Mouse (Mus musculus) urinary bladder, adult 2 months (tissue): ENCODE data around the gene Immt. TPM values are rescaled to one million over a fixed set of nuclear protein-coding genes. Genes with fewer than 3 reads are reported as not detected.
"Not testable (repeated sequence)": the region's sequence is repeated elsewhere in the genome, so short reads cannot be mapped to it uniquely, and the experiment has no call there.

Experiments
- DNase-seq: peaks from one replicate; pipeline ENCODE4 v3.0.0; 2022; ENCODE audit warnings: low spot score
- polyA plus RNA-seq: library from polyadenylated mRNA; depleted of rRNA; stranded (reverse); fragments of >200 nt; gene quantifications from 2 replicates; pipeline ENCODE4 v1.2.3, GENCODE M21; 2012; rRNA removed

The Immt gene
- polyA plus RNA-seq, 1 experiment: 56.0 TPM

DNA sequence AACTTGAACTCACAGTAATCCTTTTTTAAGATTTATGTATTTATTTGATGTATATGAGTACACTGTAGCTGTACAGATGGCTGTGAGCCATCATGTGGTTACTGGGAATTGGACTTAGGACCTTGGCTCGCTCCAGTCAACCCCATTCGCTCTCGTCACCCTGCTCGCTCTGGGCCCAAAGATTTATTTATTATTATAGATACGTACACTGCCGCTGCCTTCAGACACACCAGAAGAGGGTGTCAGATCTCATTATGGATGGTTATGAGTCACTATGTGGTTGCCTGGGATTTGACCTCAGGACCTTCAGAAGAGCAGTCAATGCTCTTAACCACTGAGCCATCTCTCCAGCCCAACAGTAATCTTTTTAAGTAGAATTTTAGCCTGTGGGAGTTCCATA, 15.8 kb downstream of the Immt start:
- not testable (repeated sequence) for DNase-seq

DNA sequence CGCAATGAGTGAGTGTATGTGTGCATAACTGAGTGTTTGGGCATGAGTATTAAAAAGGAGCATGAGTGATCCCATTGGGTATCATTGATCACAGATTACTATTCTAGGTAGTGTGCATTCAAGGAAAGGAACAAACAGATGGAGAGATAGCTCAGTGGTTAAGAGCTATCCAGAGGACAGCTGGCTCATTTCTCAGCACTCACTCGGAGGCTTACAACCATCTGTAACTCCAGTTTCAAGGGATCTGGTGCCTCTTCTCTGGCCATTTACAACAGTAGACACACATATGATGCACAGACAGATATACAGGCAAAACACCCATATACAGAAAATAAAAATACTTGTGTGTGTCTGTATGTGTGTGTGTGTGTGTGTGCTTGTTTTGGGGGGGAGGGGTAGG, 36.6 kb downstream of the Immt start:
- DNase-seq: no peak

DNA sequence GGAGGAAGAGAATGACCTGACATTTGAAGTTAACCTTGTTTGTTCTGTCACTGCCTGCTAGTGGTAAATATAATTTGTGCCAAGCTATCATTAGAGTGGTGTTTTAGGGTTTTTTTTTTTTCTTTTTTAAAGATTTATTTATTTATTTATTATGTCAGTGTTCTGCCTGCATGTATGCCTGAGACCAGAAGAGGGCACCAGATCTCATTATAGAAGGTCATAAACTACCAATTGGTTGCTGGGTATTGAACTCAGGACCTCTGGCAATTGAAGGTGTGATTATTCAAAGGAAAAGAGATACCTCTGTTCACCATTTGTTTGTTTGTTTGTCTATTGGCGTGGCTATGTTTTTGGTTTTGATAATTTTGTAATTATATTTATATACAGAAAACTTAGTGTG, 37.7 kb downstream of the Immt start:
- DNase-seq: no peak

DNA sequence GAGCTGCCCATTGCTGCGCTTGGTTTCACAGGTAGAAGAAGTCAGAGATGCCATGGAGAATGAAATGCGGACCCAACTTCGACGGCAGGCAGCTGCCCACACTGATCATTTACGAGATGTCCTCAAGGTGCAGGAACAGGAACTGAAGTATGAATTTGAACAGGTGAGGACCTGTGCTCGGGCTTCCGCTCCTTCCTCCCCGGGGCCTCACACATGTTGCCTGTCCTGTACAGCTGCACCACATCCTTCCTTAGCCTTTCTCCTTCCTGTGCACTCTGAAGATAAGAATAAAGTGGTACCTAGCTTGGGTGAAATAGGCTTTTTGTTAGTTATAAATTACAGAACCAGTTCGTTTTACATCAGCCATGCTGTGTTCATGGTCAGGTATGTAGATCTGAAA, 40.3 kb downstream of the Immt start:
- DNase-seq: no peak

DNA sequence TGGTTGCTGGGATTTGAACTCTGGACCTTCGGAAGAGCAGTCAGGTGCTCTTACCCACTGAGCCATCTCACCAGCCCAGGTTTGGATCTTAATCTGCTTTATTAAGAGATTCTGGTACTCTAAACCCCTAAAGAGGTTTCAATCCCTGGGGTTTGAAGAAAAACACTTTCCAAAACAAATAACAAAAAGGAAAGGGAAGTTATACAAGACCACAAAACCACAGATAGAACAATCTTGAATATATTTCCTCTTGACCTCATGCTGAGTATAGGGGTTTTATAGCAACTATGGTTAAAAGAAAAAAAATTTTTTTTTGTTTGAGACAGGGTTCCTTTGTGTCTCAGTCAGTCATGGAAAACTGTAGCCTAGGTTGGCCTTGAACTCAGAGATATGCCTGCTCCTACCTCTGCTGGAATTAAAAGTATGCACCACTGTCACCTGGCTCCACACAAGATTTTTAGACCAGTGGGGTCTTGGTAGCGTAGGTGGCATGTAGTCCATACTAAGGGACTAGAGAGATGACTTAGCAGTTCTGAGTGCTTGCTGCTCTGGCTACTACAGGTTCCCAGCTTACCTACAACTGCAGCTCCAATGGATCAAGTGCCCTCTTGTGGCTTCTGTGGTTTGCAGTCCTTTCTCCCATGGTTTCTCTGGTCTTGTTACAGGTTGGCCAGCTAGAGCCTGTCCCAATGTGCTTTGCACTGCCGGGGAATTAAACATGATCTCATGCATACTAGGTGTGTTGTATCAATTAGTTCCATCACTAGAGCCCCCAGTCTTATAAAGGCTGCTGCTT, 47.0 kb downstream of the Immt start:
- no peak for DNase-seq

DNA sequence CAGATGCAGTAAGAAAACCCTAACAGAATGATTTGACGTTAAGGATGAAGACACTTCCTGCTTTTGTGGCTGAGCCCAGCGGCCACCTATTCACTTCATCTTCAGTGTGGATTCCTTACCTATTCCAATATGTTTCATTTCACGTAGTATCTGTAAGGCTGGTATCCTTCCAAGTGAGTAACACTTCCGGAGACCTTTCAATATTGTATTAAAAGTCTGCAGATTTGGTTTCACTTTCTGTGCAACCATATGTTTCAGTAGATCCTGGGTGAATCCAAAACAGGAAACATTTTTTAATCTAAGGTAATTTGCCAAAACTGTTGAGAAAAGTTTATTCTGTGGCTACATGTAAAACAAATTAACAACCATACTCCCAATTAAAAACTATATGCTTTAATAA, 62.1 kb downstream of the Immt start:
- DNase-seq: no peak

DNA sequence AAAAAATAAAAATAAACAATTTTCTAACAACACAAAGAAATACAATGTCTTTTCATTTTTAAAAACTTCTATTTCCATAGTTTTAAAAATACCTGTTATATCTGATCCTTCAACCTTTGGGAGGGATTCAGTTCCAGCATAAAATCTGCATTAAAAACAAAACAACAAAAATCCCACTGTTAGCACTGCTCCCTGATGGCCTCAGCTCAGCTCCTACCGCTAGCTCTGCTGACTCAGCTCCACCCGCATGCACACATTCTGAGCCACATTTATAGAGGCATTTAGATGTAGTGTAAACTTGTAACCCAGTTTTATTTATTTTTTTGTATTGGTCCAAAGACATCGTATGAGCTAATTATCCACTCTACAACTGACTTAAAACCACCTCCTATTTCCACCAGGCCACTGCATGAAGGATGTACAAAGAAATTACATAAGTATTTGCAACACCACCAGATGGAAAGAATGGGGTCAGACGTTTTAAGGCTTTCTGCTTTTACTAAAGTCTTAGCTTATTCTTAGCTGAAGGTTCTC, 76.6 kb downstream of the Immt start:
- DNase-seq: no peak

DNA sequence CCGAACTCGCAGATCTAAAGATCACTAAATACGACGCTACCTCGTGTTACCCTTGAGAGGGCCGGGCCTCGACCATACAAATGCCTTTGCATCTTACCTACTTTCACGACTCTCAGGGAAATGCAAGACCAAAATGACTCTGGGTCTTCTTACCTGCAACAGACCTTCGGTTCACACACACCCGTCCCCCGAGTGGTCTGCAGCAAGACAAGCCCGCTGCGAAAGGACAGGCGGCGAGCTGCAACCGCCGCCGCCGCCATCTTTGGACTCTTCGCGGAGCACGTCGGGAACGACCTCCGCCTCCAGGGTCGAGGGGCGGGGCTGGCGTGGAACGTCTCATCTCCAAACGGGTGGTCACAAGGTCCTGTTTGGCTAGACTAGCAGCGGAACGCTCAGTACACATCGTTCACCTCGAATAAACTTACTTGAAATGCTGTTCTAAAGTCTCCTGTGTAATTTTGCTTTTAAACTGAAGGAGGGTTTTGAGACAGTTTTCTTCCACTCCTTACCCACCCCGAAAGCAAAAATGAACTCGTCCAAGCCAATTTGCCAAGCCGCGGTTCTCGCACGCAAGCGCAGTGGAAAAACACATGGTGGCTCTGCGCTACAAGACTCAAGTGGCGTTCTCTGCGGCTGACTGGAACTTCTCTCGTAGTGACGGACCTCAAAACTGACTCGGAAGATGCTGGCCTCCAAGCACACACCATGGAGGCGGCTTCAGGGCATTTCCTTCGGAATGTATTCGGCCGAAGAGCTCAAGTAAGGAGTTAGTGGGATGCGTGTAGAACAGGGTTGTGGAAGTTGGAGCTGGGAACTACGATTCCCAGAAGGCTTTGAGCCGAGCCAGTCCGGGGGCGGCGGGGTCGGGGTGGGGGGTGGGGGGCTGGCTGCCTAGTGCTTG, 77.6 kb downstream of the Immt start, which contains the start of the genes Ptcd3 and Polr1a:
Gene Ptcd3 (minus strand): TSS at position 270 of the 901 bp plus-strand sequence.
Gene Polr1a (plus strand): TSS at position 573 of the 901 bp plus-strand sequence.
- peak; percentile 85 for DNase-seq

DNA sequence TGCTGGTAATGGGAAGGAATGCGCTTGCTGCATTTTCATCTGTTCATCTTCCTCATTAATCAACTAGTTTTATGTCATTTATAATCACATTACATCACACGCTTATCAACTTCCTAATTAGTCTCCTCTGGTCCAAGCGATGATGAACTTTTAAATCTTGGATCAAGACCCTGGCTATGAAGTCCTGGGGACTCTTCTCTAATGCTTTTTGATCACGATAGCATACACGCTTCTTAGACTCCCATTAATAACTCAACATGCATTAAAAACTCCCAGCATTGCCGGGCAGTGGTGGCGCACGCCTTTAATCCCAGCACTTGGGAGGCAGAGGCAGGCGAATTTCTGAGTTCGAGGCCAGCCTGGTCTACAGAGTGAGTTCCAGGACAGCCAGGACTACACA, 78.3 kb downstream of the Immt start:
- no peak for DNase-seq

DNA sequence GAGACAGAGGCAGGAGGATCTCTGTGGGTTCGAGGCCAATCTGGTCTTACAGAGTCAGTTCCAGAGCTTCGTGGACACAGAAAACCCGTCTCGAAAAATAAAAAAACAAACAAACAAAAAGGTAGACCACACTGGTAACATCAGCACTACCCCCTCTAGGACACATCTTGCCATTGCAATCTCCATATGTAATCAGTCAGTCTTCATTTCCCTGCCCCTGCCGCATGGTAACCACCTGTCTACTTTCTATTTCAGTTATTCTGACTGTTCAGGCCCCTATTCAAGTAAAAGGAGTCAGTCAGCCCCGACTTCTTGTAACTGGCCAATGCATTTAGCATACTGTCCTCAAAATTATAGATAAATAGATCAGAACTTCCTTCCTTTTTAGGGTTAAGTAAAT, 78.7 kb downstream of the Immt start:
- no peak for DNase-seq

DNA sequence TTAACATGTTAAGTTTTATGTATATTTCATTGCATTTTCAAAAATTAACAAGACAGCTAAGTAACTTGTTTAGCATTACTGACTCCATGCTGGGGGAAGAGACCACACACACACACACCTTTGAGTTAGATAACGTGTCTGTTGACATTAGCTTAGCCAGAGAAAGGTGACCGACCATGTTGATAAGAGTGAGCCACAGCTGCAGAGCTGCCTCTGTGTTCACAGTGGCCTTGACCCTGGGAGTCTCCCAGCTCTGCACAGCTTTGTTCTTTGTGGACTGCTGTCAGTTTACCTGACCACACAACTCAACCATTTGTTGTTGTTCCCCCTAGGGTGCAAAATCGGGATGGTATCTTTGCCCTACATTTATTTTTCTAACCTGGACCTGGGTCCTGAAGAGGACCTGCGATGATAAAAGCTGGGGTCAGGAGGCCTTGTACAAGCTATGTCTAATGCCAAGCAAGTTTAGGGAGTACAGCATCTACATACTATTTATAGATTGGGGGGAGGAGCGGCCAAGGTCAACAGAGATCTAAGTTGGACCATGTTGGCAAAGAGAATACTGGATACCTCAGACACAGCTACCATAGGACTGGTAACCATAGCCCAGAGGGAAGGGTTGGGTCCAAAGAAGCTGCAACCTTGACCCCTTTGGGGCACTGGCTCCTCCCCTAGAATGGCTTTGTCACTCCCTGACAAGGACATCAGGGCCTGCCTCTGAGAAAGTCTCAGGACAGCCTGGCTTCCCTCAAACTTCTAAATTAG, 80.7 kb downstream of the Immt start:
- DNase-seq: no peak

DNA sequence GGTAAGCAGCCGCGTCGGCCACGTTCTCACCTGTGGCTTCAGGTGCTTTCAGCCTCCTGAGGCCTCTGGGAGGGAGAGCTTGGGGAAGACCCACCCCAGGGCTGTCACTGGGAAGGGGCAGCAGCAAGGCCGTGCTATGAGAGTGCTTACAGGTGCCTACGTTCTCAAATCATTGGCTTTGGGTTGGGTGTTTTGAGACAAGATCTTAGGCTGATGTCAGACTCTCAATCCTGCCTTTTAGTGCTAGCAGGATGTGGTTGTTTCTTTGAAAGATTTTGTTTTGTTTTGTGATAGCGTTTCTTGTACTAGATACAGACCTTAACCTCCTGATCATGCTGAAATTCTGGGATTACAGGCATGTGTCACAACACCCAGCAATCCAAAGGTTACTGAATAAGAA, 89.6 kb downstream of the Immt start:
- no peak for DNase-seq

DNA sequence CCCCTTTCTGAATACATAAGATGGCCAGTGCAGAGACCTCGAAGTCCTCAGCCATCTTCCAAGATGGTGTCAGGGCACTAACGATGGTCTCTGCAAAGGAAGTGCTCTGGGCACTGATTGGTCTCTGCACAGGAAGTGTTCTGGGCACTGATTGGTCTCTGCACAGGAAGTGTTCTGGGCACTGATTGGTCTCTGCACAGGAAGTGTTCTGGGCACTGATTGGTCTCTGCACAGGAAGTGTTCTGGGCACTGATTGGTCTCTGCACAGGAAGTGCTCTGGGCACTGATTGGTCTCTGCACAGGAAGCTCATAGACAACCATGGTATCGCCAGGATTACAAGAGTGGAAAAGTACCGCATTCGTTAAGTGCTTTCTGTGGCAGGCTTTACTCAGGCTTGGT, 94.1 kb downstream of the Immt start:
- not testable (repeated sequence) for DNase-seq

Other genes with a start within 250 kb of the Immt start
- gene Kdm3a, start 198.3 kb upstream of the Immt start, polyA plus RNA-seq: 38.7 and 40.6 TPM in 2 replicates
- gene Reep1, start 123.8 kb upstream of the Immt start, polyA plus RNA-seq: 10.2 TPM in 2 replicates
- 20.2 and 21.1 TPM in 2 replicates for gene Mrpl35, start 4.4 kb upstream of the Immt start, polyA plus RNA-seq
- 34.1 and 36.6 TPM in 2 replicates for gene Ptcd3, start 77.4 kb downstream of the Immt start, polyA plus RNA-seq
- 12.7 and 13.1 TPM in 2 replicates for gene Polr1a, start 77.7 kb downstream of the Immt start, polyA plus RNA-seq